Mouse (Mus musculus): ENCODE data around the gene Gpc5. TPM values are rescaled to one million over a fixed set of nuclear protein-coding genes. Genes with fewer than 3 reads are reported as not detected.
A peak's percentile ranks its signal among the peaks of the same experiment; 100 is the strongest.

Gene Gpc5
- total RNA-seq, 1 experiment from 2014 or later: 2.6 TPM

- no peak for DNase-seq
These were observed 454.7 kb downstream of the Gpc5 start for GRCm38 (mm10) chr14:115546516-115547282.

GRCm38 (mm10) chr14:115551996-115552395, 460.0 kb downstream of the Gpc5 start:
- no peak for DNase-seq

- DNase-seq: no peak
These were observed 488.6 kb downstream of the Gpc5 start for GRCm38 (mm10) chr14:115580466-115581255.

- DNase-seq: no peak
These were observed 489.2 kb downstream of the Gpc5 start for GRCm38 (mm10) chr14:115581256-115581633.

GRCm38 (mm10) chr14:115600259-115601029, 508.4 kb downstream of the Gpc5 start:
- DNase-seq: no peak

- no peak for DNase-seq
These were observed 522.1 kb downstream of the Gpc5 start for GRCm38 (mm10) chr14:115614154-115614553.

- DNase-seq: no peak
These were observed 524.3 kb downstream of the Gpc5 start for GRCm38 (mm10) chr14:115616305-115616704.

DNA sequence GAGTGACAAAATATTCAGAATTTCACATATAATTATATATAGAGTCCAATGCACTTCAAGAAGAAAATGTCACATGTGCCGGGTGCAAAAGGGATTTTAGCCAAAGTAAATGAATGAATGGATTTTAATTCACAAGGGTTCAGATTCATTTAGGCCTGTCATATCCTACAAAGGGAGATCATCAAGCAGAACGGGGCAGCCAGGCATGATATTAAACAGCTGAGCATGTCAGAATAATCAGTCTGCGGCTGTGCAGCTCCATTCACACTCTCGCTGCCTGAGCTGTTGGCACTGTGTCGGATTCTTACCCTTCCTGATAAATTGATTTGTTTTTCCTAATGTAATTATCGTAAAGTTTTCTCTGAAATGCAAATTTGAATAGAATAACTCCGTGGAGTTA, 524.8 kb downstream of the Gpc5 start:
- DNase-seq: no peak

DNA sequence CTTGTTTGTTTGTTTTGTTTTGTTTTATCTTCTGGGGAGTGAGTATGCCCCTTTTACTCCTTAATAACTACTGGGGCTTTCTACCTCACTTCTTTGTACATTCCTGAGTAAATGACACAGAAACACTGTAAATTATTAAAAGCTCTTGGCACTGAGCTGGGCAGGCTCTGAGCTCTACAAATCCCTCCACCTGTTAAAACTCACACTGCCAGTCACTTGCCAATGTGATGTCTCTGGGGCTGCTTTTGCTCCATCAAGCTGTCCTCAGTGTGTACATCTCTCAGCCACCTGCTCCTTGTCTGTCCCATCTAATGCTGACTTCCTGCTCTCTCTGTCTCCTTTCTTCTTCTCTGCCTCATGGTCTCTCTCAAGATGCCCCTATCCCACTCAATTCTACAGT, 528.5 kb downstream of the Gpc5 start:
- DNase-seq: no peak

- DNase-seq: no peak
These were observed 539.3 kb downstream of the Gpc5 start for GRCm38 (mm10) chr14:115631160-115631898.

- no peak for DNase-seq
These were observed 541.3 kb downstream of the Gpc5 start for GRCm38 (mm10) chr14:115633311-115633710.

DNA sequence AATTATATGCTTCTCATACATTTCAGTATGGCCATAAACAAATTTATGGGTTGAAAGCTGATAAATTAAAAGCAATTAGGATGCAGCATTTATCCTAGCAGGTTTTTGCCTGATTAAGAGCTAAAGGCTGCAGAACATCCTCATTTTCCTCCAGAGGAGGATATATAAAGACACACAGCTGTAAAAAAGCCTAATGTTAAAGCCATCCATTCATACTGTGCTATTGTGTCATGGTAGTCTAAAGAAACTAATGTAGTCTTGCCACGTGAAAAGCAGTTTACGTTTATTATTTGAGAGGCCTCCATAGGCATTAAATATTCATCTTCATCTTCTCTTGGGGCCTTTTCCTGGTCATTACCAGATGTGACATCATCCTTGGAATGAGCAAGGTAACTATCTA, 587.9 kb downstream of the Gpc5 start:
- no peak for DNase-seq

GRCm38 (mm10) chr14:115746013-115746412, 654.0 kb downstream of the Gpc5 start:
- DNase-seq: no peak

GRCm38 (mm10) chr14:115760241-115760640, 668.2 kb downstream of the Gpc5 start:
- DNase-seq: no peak

DNA sequence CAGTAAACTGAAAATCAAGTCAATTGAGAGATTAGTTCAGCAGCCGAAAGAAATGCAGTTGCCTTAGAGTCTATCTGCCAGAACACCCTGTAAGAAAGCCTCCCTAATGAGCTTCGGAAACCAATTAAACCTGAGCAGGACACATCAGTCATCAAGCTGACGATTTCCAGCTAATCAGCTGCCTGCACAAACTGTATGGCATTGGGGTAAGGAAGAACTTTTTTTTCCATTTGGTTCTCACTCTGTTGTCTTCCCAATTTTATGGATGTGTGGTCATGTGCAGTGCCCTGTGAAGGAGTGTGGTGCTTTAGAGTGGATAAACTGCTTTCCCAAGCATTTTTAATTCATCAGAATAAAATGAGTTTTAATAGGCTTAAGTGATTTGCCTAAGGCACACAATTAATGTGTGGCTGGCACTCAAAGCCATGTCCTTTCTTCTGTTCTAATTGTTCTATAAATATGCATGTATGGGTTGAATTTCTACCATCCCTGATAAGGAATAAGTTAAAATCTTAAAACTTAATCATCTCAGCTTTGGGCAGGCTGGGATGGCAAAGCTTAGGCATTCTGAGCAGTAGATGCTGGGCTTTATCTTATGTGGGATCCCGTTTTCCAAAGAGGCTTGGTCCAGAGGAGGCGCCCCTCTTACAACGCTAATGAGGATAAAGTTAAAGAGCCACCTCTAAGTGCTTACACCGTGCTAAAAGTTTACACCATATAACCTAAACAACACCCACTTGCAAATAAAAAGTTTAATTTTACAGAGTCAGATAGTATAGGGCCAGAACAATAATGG, 687.6 kb downstream of the Gpc5 start:
- no peak for DNase-seq

- no peak for DNase-seq
These were observed 712.7 kb downstream of the Gpc5 start for GRCm38 (mm10) chr14:115804751-115805150.

DNA sequence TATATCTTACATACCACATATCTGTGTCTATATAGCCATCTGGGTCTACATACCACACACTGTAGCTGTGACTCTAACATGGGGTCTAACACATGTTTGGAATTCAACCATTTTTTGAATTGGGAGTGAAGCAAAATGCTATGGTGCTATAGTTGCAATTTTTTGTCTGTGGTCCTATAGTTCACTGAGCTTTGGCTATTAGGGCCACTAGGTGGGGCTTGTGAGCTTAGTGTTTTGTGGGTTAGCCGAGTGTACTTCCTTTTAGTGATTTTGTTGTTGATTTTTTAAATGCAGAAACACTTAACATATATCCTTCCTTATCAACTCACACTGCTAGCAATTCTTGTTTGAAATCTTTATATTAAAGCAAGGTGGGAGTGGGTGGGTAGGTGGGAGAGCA, 727.0 kb downstream of the Gpc5 start:
- no peak for DNase-seq

- no peak for DNase-seq
These were observed 729.6 kb downstream of the Gpc5 start for GRCm38 (mm10) chr14:115821657-115822056.

DNA sequence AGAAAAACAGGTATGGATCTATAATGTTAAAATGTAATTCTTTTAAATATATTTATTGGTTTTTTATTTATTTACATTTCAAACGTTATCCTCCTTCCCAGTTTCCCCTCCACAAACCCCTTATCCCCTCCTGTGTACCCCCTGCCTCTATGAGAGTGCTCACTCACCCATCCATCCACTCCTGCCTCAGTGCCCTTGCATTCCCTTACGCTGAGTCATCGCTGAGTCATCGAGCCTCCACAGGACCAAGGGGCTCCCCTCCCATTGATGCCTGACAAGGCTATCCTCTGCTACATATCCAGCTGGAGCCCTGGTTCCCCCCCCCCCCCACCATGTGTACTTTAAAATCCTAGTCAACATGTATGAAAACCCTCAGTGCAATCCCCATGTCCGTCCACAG, 738.5 kb downstream of the Gpc5 start:
- no peak for DNase-seq

GRCm38 (mm10) chr14:115831219-115831755, 739.3 kb downstream of the Gpc5 start:
- DNase-seq: peak; percentile 73

Measured in adrenal gland, postnatal 14 days (tissue).